Mouse (Mus musculus): ENCODE measurements around the gene Lama1.

DNA sequence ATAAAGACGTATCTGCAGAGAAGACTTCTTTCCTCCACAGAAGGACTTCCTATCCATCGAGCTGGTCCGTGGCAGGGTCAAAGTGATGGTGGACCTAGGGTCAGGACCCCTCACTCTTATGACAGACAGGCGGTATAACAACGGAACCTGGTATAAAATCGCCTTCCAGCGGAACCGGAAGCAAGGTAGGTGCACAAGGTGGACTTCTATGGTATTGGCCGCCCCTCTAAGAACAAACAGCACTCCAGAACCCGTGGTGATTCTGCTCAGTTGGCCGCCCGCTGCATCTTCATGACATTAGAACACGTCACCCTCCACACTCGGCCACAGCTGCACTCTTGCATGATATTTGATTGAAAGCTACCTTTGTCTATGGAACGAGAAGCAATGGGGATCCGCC is 112.1 kb downstream of the Lama1 start:
- no peak for TF ChIP-seq CTCF (IDR thresholded peaks at IDR 0.05; ENCODE audit: low read depth)
- no peak for TF ChIP-seq EP300 (optimal IDR thresholded peaks at IDR 0.05)
